Mouse (Mus musculus): ENCODE results near the gene Prss16.

Gene Prss16

GRCm38 (mm10) chr13:22009642-22010041 lies at the start of gene Prss16:
Gene Prss16 (minus strand): TSS chr13:22009742.
- DNase-seq (ENCODE audit: low spot score) = no peak

DNA sequence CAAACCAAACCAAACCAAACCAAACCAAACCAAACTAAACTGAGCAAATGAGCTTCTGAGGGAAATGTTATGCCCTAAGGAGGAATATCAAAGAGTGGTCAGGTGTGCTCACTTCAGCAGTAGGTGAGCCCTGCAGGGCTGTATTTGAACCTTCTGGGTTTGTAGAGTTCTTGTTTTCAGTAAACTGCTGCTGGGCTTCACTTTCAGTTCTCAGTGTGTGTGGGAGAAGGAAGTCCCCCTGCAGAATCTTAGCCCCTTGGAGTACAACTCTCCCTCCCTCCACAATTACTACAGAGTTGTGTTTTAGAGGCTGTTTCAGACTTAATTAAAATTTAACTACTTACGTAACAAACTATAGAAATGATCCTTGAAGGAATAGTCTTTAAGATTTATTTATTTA lies 44.2 kb upstream of the Prss16 start:
- no peak for DNase-seq (ENCODE audit: low spot score)

DNA sequence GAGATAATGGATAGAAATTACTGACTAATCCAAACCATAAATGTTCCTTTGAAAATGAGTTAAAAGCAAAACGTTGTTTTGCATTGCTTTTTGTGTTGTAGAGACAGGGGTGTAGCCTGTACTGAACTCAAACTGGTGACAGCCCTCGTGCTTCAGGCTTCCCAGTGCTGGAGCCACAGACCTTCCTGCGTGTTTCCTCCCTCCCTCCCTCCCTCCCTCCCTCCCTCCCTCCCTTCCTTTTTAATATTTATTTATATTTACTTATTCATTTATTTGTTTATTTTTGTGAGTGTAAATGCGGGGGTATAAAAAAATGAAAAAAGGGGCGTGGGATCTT lies 41.9 kb upstream of the Prss16 start:
- no peak for DNase-seq (ENCODE audit: low spot score)

DNA sequence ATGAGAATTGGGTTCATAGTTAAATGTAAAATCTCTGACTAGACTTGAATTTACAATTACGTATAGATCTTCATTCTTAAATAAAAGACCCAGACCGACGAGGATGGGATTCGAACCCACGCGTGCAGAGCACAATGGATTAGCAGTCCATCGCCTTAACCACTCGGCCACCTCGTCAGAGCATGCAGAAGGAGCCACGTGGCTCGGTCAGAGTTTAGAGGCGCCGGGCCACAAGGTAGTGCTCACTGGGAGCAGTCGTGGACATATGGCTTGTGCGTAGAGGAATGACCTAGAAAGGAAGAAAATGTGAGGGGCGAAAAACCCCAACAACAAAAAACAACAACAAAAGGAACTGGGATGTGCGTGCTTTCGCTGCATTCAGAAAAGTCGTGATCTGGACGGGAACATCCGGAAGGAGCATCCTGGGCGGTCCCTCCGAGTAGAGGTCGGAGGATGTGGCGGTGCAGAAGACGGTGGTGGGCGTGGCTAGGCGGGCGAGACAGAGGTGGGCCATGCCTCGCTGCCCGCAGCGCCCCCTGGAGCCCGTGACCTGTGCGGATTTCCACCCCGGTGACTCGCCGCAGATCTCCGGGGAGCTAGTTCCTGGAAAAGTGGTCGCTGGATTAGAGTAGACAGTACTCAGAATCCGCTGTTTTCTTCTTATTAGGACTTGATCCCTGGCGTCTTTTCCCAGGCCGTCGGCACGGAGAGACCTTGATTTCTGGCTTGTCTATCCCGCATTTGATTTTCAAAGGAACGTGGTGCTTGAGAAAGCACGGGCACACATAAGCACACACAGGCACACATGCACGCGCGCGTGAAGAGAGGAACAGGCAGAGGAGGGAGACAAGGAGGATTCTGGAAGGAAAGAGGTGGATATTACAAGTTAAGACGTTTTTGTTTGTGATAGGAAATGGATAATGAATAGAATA lies 41.3 kb upstream of the Prss16 start:
- peak; percentile 96 for DNase-seq (ENCODE audit: low spot score)

- DNase-seq (ENCODE audit: low spot score) = peak; percentile 94
Measured at GRCm38 (mm10) chr13:22049737-22050440, 40.3 kb upstream of the Prss16 start.

- DNase-seq (ENCODE audit: low spot score) = no peak
Measured at GRCm38 (mm10) chr13:22049041-22049440, 39.5 kb upstream of the Prss16 start.

- DNase-seq (ENCODE audit: low spot score) = no peak
Measured at GRCm38 (mm10) chr13:22045311-22045710, 35.8 kb upstream of the Prss16 start.

GRCm38 (mm10) chr13:22044432-22045155 lies 35.1 kb upstream of the Prss16 start:
- no peak for DNase-seq (ENCODE audit: low spot score)

DNA sequence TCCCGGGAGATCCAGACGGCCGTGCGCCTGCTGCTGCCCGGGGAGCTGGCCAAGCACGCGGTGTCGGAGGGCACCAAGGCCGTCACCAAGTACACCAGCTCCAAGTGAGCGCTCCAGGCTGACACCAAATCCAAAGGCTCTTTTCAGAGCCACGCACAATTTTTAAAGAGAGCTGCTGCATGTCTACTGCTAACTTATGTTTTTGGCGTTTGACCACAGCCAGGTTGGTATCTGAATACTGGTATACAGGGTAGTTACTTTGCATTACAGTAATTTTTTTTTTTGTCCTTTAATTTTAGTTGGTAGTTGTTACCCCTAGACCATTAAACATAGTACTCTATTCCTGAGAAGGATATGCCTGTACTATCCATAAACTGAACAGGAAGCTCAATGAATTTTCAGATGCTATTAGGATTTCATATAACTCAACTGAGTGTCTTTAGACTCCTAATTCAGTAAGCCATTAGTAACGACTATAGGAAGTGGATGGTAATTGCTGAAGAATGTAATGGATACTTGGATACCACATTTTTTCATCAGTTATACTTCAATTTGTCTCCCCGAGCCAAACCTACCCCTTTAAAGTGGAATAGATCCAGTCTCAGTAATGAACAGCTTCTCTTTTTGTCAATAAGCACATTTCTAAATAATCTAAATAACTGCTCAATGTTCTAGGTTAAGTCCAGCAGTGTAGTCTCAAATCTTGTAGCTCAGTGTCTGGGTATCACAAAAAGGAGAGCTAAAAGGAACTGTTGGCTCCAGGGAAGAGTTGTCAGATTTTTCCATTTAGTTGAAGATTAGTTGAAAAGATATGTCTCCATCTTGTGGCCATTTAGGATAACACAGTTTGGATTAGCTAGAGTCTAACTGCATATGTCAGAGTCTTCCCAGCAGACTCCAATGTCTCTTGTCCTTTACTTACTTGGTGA lies 34.2 kb upstream of the Prss16 start:
- peak; percentile 92 for DNase-seq (ENCODE audit: low spot score)

DNA sequence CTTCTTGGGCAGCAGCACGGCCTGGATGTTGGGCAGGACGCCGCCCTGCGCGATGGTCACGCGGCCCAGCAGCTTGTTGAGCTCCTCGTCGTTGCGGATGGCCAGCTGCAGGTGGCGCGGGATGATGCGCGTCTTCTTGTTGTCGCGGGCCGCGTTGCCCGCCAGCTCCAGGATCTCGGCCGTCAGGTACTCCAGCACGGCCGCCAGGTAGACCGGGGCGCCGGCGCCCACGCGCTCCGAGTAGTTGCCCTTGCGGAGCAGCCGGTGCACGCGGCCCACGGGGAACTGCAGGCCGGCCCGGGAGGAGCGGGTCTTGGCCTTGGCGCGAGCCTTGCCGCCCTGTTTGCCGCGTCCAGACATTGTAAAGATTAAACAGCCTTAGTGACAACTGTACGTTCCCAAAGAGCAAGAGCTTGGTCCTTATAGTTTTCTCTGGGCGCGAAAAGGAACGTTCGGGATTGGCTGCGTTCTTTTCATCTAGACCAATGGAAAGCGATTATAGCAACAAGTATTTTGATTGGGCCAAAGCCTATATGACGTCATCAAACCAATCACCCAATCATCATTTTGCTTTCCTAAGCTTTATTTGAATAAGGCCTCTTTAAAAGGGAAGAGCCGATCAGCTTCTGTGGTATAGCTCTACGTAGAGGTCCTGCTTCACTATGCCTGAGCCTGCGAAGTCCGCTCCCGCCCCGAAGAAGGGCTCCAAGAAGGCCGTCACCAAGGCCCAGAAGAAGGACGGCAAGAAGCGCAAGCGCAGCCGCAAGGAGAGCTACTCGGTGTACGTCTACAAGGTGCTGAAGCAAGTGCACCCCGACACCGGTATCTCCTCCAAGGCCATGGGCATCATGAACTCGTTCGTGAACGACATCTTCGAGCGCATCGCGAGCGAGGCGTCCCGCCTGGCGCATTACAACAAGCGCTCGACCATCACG lies 33.3 kb upstream of the Prss16 start, which contains the start of the genes Hist1h2ag and Hist1h2bj:
Hist1h2ag (minus strand) TSS at position 377 of the 935 bp plus-strand sequence.
Hist1h2bj (plus strand) TSS at position 647 of the 935 bp plus-strand sequence.
- peak; percentile 99 for DNase-seq (ENCODE audit: low spot score)

DNA sequence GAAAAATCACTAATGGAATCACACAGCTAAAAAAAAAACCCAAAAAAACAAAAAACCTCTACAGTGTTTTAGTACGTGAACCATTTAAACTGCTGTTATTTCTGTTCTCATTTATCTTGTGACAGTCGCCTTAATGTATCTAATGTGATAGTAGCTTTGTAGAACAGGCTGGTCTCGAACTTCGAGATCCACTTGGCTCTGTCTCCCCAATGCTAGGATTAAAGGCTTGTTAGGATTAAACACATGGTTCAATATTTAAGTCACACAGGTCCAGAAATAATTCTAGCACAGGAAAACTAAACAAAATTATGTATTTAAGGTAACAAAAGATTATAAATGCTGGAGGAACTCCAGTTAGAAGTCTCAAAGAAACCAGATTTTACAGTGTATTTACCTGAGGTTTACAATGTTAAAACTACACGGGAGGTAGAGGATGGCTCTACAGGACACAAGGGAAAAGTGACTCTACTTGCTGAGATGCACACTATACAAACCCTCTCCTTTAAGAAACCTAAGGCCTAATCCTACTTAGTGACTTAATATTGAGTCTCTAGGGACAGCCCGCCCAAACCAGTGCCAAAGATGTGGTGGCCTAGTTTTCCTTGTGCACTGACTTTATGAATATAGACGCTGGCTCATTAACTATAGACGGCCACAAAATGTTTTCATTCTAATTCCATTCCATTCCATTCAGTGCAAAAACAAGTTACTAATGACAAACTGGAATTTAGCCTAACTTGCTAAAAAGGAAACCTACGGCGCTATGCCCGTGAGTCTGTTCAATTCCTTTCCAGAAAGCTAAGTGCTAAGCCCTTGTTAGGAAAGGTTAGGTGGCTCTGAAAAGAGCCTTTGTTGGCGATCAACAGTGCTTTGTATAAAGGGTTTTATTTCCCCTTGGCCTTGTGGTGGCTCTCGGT lies 32.4 kb upstream of the Prss16 start:
- DNase-seq (ENCODE audit: low spot score) = peak; percentile 81

- peak; percentile 97 for DNase-seq (ENCODE audit: low spot score)
Measured at GRCm38 (mm10) chr13:22041142-22041536, 31.6 kb upstream of the Prss16 start, which contains the start of gene Hist1h4i. Gene Hist1h4i (minus strand): TSS chr13:22041362.

- peak; percentile 82 for DNase-seq (ENCODE audit: low spot score)
Measured at GRCm38 (mm10) chr13:22040464-22041141, 31.1 kb upstream of the Prss16 start.

GRCm38 (mm10) chr13:22039951-22040463 lies 30.5 kb upstream of the Prss16 start:
- no peak for DNase-seq (ENCODE audit: low spot score)

- DNase-seq (ENCODE audit: low spot score) = no peak
Measured at GRCm38 (mm10) chr13:22039364-22039763, 29.8 kb upstream of the Prss16 start.

GRCm38 (mm10) chr13:22037415-22037814 lies 27.9 kb upstream of the Prss16 start:
- peak; percentile 41 for DNase-seq (ENCODE audit: low spot score)

DNA sequence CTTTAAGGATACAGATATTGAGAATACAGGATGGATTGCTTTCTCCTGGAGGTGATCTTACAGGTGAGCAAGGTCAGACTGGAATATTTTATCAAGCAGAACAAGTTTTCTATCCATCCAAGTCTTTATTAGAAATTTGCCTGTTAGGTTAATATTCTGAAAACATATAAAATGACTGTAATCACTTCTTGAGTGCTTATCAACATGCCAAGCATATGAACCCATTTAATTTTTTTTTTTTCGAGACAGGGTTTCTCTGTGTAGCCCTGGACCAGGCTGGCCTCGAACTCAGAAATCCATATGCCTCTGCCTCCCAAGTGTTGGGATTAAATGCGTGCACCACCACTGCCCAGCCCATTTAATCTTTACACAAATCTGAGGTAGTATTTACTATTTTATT lies 27.4 kb upstream of the Prss16 start:
- DNase-seq (ENCODE audit: low spot score) = no peak
